Mouse (Mus musculus) gonadal fat pad, adult 2 months (tissue): Measurements from ENCODE around the gene Ctrb1. TPM values are rescaled to one million over a fixed set of nuclear protein-coding genes. Genes with fewer than 3 reads are reported as not detected.
"Not testable (repeated sequence)": the region's sequence is repeated elsewhere in the genome, so short reads cannot be mapped to it uniquely, and the experiment has no call there.

ENCODE experiments used
- DNase-seq: peaks from one replicate; pipeline ENCODE4 v3.0.0-alpha.2; 2012; ENCODE audit warnings: low read depth
- polyA plus RNA-seq: library from polyadenylated mRNA; depleted of rRNA; stranded (reverse); fragments of >200 nt; gene quantifications from 2 replicates; pipeline ENCODE4 v1.2.3, GENCODE M21; 2012

Ctrb1 gene
- polyA plus RNA-seq, 1 experiment: 35.9 TPM

GRCm38 (mm10) chr8:111680423-111681028, 10.3 kb downstream of the Ctrb1 start:
- no peak for DNase-seq

GRCm38 (mm10) chr8:111678848-111679247, 12.0 kb downstream of the Ctrb1 start:
- DNase-seq: no peak

- no peak for DNase-seq
Observed at GRCm38 (mm10) chr8:111678111-111678510, 12.7 kb downstream of the Ctrb1 start.

GRCm38 (mm10) chr8:111676237-111676636, 14.6 kb downstream of the Ctrb1 start:
- no peak for DNase-seq

DNA sequence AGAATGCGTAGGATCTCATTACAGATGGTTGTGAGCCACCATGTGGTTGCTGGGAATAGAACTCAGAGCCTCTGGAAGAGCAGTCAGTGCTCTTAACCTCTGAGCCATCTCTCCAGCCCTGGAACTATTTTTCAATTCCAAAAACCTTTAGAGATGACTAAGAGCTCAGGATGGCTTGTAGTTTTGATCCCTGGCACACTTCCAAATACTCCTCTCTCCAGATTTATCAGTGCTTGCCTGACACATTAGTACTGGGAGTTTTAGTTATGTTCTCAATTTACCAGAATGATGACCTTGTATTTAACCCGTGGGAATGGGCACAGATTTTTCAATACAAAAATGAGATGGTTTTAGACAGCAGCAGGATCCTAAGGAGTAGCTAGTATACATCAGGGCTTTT, 24.1 kb downstream of the Ctrb1 start:
- DNase-seq: no peak

DNA sequence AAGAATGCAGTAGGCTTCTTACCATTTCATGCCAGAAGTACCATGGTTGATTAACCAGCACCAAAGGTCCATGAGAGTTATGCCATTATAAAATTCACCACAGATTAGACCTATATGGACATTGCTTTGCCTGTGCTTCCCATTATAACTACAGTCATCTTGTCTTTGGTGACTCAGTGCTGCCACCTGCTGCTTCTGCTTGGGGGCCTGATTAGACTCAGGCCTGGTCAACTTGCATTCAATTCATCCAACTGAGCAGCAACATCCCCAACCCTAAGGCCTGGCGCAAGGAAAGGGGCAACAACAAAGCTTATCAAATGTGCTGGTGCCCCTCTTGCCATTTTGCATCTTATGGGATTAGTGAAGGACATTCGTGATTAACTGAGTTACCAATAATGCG, 28.3 kb downstream of the Ctrb1 start:
- DNase-seq: no peak

- peak; percentile 78 for DNase-seq
Observed at GRCm38 (mm10) chr8:111658819-111659423, 31.9 kb downstream of the Ctrb1 start.

DNA sequence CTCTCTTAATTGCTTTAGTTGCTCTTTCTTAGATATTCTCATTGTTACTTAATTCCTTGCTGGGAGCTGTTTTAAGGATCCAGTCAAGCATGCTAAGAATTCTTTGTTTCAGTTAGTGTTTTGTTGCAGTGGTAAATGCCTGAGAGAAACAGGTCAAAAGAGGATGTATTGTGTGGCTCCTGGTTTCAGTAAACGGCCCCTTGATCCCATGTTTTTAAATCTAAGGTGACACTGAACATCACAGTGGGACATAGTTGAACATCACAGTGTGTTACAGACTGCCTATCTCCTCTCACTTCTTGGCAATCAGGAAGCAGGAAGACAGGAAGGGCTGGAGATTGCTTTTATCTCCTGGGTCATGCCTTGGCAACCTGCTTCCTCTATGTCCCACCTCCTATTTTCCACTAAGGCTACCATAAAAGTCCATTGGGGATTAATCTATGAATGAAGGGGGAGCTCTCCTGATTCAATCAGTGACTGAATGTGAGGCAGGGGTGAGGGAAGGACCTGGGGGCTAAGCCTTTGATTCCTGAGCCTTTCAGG, 33.4 kb downstream of the Ctrb1 start:
- no peak for DNase-seq

DNA sequence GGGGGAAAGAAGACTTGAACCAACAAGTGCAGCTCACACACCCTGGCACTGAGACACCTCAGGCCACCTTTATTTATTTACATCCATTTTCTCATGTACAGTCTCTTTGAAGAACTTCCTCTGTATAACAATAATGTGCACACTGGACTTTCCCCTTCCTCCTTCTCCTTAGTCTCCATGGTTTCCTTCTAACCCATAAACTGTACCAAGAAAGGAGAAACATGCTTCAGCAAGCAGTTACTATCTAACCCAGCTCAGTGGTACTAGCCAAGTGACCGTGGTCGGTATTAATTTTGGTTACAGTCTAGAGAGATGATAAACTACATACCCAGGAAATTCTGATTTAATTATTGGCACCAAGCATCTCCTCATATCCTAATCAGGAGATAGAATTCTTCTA, 37.3 kb downstream of the Ctrb1 start:
- no peak for DNase-seq

DNA sequence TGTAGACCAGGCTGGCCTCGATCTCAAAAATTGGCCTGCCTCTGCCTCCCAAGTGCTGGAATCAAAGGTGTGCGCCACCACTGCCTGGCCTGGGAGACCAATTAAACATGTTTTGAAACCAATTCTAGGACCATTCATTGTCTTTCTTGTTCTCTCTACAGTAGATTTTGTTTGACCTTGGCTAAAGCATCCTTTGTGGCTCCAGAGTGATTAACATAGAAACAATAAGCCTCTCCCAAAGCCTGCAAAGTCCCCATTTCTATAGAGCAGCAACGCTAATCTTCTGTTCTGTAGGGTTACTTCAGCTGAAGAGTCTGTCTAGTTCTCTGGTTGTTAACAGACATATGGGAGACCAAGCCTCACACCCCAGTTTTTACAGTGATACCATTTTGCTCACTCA, 40.2 kb downstream of the Ctrb1 start:
- DNase-seq: no peak

DNA sequence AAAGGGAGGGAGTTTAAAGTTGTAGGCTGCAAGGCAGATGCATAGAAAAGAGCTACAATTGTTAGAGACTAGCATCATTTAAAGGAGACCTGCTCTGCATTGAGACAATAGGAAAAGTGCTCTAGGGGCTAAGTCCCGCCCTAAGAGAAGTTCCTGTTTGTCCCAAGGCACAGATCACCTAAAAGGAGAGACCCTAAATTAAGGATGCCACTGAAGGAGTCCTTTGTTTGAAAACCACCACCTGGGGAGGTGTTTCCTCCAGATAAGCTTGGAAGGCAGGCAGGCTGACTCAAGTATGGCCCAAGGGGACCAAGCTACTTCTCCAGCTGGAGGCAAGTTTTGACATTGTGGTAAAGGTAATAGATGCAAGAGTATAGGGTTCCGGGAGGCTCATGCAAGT, 42.0 kb downstream of the Ctrb1 start:
- no peak for DNase-seq

DNA sequence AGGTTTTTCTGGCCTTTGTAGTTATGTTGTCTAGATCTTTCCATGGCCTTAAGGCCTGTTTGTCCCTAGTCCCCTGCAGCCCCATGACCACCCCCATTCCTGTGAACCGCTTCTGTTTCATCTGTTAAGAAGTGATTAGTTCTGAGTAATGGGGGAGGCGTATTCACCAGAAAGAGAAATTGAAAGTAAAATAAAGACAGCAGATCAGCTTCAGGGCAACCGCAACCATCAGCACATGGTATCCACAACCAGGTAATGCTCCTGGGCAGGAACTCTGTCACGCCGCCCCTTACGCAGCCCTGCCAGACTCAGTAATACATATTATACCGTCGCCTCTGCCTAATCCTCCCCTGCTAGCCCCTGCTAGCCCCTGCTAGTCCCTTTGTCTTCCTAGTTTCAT, 45.1 kb downstream of the Ctrb1 start:
- no peak for DNase-seq

GRCm38 (mm10) chr8:111644286-111645051, 46.3 kb downstream of the Ctrb1 start:
- DNase-seq: not testable (repeated sequence)

DNA sequence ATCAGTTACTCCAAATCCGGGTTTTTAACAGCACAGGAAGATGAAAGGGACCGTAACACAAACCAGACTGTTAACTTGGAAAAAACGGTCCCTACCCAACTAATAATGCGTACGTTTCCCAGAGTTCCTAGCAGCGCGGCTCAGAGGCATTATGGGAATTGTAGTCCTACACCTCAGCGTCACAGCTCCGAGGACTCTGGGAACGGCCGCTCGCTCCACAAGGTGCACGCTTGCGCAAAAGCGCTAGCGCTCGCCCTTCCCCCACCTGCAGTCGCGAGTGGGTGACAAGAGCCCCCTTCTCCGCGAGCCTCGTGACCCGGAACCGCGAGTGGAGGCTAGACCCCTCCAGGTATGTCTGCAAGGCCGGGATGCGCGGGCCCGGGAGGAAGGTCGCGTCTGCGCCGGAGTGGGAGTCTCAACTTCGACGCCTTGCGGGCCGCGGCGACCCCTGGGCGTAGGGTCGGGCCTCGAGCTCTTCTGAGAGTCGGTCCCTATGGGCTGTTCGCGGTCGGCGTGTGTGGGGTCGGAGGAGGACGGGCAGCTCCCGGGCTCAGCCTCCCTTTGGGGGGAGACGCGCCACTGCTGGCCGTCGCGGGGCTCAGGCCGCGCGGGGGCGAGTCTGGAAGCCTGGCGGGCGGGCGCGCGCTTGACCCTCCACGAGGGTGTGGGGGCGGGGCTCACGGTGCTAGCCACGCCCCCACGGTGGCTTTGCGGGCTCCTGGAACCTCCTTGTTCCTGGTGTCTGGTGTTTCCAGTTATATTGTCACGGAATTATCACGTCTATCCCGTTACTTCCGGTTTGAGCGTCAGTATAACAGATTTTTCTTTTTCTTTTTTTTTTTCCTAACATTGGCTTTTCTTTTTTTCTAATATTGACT, 47.3 kb downstream of the Ctrb1 start, which contains the start of gene Zfp1:
Gene Zfp1, plus strand, starts transcription at position 138 of the 878 bp plus-strand sequence.
- DNase-seq: no peak

DNA sequence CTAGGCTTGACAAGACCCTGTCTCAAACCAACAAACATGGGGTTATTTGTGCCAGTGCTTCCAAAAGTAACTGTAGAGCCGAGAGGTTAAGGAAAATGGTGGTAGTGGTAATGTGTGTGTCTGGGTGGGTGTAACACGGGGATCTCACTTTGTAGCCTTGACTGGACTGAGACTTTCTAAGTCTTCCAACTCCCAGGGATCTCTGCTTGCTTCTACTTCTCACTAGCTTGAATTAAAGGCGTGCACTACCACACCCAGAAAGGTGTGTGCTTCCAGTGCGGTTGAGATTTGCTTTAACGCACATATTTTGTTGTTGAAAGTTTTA, 47.9 kb downstream of the Ctrb1 start:
- DNase-seq: no peak

- DNase-seq: no peak
Observed at GRCm38 (mm10) chr8:111642496-111642895, 48.3 kb downstream of the Ctrb1 start.

DNA sequence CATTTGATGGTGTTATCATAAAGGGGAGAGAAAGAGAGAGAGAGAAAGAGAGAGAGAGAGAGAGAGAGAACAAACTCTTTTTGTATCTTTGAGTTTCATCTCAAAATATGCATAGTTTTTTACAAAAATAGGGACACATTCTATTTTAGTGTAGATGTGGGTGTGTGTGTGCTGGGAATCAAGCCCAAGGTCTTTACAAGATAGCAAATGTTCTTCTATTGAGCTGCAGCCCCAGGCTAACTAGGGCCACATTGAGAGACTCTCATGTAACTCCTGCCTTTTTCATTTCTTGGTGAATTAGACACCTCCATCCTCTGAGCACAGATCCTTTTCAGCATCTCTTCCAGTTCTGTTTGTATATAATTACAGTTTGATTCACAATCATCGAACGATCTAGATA, 49.7 kb downstream of the Ctrb1 start:
- no peak for DNase-seq

DNA sequence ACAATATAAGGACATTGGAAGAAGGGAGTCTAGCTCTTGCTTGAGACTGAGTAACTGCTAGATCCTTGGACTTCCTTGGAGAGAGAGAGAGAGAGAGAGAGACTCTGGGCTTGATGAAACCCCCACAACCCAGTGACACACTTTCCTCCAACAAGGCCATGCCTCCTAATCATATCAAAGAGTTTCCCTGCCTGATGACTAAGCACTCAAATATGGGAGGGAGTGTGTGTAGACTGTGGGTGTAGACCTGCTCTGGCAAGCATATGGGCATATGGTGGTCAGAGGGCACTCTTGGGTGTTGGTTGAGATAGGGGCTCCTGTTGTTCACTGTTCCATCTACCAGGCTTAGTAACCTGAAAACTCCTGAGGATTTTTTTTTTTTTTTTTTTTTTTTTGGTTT, 52.7 kb downstream of the Ctrb1 start:
- DNase-seq: no peak
